Mouse (Mus musculus): Measurements from ENCODE around the gene Nmnat2. TPM values are rescaled to one million over a fixed set of nuclear protein-coding genes. Genes with fewer than 3 reads are reported as not detected.
"Not testable (repeated sequence)": the region's sequence is repeated elsewhere in the genome, so short reads cannot be mapped to it uniquely, and the experiment has no call there.

Gene Nmnat2
- total RNA-seq, 2 experiments from 2014 or later: 0.43 to 0.80 TPM

GRCm38 (mm10) chr1:153051474-153051873, 96.7 kb downstream of the Nmnat2 start:
- no peak for DNase-seq (ENCODE audit: low spot score)

GRCm38 (mm10) chr1:153053619-153054018, 98.8 kb downstream of the Nmnat2 start:
- DNase-seq (ENCODE audit: low spot score): no peak

- DNase-seq (ENCODE audit: low spot score): no peak
Observed at GRCm38 (mm10) chr1:153054112-153054821, 99.5 kb downstream of the Nmnat2 start.

GRCm38 (mm10) chr1:153058290-153058689, 103.5 kb downstream of the Nmnat2 start:
- DNase-seq (ENCODE audit: low spot score): no peak

- no peak for DNase-seq (ENCODE audit: low spot score)
Observed at GRCm38 (mm10) chr1:153059626-153060025, 104.8 kb downstream of the Nmnat2 start.

- no peak for DNase-seq (ENCODE audit: low spot score)
Observed at GRCm38 (mm10) chr1:153062547-153062946, 107.8 kb downstream of the Nmnat2 start.

GRCm38 (mm10) chr1:153064784-153065390, 110.1 kb downstream of the Nmnat2 start:
- peak; percentile 41 for DNase-seq (ENCODE audit: low spot score)

GRCm38 (mm10) chr1:153065473-153066386, 110.9 kb downstream of the Nmnat2 start:
- DNase-seq (ENCODE audit: low spot score): peak; percentile 73

GRCm38 (mm10) chr1:153066387-153066781, 111.6 kb downstream of the Nmnat2 start:
- DNase-seq (ENCODE audit: low spot score): no peak

- DNase-seq (ENCODE audit: low spot score): no peak
Observed at GRCm38 (mm10) chr1:153071563-153071962, 116.8 kb downstream of the Nmnat2 start.

- DNase-seq (ENCODE audit: low spot score): no peak
Observed at GRCm38 (mm10) chr1:153071995-153072394, 117.2 kb downstream of the Nmnat2 start.

- no peak for DNase-seq (ENCODE audit: low spot score)
Observed at GRCm38 (mm10) chr1:153072711-153073110, 117.9 kb downstream of the Nmnat2 start.

GRCm38 (mm10) chr1:153073441-153073840, 118.6 kb downstream of the Nmnat2 start:
- DNase-seq (ENCODE audit: low spot score): no peak

GRCm38 (mm10) chr1:153075087-153075736, 120.4 kb downstream of the Nmnat2 start:
- no peak for DNase-seq (ENCODE audit: low spot score)

- no peak for DNase-seq (ENCODE audit: low spot score)
Observed at GRCm38 (mm10) chr1:153075955-153076354, 121.2 kb downstream of the Nmnat2 start.

GRCm38 (mm10) chr1:153083233-153083632, 128.4 kb downstream of the Nmnat2 start:
- DNase-seq (ENCODE audit: low spot score): not testable (repeated sequence)

- DNase-seq (ENCODE audit: low spot score): no peak
Observed at GRCm38 (mm10) chr1:153084191-153084590, 129.4 kb downstream of the Nmnat2 start.

GRCm38 (mm10) chr1:153085198-153085597, 130.4 kb downstream of the Nmnat2 start:
- no peak for DNase-seq (ENCODE audit: low spot score)

GRCm38 (mm10) chr1:153087771-153088170, 133.0 kb downstream of the Nmnat2 start:
- DNase-seq (ENCODE audit: low spot score): no peak

GRCm38 (mm10) chr1:153090081-153090480, 135.3 kb downstream of the Nmnat2 start:
- no peak for DNase-seq (ENCODE audit: low spot score)

GRCm38 (mm10) chr1:153090807-153091206, 136.0 kb downstream of the Nmnat2 start:
- DNase-seq (ENCODE audit: low spot score): no peak

All from gastrocnemius, adult 18-20 months (tissue).